Mouse (Mus musculus) cerebellum, adult 9-11 months (tissue): ENCODE measurements around the gene Tmem51.
A peak's percentile ranks its signal among the peaks of the same experiment; 100 is the strongest.

Experiments used
- DNase-seq: peaks from one replicate; pipeline ENCODE4 v3.0.0; 2022

Gene Tmem51

DNA sequence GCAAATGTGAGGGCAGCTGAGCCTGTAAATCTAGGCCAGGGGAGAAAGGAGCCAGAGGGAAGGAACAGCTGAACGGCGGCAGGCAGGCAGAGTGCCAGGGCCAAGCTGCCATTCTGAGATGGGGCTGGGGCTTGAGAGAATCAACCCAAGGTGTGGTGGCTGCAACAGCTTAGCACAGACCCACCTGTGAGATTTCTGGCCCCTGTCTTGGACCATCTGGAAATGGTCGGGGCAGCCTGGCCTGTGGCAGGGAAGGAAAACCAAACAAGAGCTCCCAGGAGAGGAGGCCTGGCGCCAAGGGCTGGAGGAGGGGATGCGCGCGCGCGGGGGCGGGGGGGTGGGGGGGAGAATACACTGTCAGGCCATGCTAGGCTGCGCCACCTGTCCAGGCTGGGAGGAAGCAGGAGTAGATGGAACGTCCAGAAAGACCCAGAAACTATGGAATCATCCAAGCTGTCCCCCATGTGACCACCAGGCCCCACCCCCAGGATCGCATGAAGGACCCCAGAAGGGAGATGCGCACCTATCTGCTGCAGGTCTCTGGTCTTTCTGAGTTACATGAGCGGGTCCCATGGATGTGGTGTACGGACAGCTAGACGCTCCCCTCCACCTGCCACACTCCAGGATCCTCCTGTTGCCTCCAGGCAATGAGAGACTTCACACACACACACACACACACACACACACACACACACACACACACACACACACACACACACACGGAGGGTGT is 3.0 kb downstream of the Tmem51 start:
- peak; percentile 92 for DNase-seq

DNA sequence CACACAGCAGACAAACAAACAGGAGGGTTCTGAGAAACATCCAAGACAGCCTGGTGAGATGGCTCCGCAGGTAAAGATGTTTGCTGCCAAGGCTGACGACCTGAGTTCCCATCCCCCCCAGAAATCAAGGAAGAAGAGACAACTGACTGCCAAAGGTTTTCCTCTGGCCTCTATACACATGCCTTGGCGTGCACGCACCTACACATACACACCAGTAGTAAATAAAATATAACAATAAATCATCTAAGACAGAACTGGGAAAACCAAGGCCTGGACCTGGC is 3.7 kb downstream of the Tmem51 start:
- no peak for DNase-seq

DNA sequence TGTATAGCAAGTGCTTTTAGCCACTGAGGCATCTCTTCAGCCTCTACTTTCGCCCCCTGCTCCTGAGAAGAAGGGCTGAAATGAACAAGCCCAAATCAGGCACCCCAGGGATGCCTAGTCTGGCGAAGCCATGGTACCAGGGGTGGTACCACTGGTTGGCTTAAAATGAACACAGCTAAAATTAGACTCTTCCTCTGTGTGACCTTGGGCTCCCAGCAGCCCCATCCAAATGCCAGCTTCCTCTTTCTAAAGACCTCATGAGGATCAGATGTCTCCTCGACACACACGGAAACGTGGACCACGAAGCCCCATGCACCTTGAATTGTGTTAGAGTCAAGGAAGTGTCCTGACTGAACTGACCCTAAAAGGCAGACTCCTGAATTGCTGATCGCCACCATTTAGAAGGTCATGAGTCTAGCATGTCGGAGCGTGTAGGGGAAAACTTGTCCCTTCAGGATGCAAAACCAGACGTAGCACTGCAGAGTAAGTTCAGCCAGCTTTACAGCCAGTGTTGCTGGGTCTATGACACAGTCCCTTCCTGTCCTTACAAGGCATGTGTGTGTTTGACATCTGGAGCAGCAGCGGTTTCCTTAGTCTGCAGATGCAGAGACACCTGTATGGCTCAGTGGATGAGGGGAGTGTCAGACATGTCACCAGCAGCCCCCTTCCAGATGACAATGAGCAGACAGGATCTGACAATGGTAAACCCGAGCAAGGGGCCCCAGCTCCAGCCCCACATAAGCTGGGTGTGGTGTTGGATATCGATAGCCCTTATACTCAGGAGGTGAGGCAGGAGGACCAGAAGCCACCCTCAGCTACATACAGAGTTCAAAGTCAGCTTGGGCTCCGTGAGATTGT is 4.2 kb downstream of the Tmem51 start:
- peak; percentile 73 for DNase-seq

DNA sequence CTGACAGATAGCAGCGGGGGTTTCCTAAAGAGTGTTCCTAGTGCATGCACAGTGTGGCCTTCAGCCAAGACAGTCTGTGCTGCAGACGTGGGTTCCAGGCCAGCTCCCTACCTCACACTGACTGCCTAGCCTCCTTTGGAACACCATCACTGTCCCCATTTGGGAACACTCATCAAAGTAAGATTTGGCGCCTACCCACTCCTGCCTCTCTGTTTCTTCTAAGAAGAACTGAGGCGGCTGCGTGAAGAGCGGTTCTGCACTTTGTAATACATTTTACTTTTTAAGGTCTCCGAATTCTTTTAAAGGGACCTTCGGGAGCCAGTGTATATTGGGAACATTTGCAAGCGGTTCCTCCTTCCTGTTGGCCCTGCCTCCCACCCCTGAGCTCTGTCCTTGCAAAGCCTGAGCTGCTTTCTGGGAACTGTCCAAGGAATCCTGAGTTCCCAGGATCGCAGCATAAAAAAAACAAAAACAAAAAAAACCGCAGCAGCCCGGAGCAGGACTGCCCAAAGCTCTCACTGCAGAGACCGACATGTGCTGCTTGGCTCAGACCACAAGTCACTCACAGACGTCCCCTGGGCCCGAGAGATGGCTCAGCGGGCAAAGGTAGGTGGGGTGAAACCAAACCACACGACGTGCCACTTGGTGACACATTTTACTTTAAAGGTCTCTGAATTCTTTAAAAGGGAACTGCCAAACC is 6.4 kb downstream of the Tmem51 start:
- DNase-seq = peak; percentile 76

DNA sequence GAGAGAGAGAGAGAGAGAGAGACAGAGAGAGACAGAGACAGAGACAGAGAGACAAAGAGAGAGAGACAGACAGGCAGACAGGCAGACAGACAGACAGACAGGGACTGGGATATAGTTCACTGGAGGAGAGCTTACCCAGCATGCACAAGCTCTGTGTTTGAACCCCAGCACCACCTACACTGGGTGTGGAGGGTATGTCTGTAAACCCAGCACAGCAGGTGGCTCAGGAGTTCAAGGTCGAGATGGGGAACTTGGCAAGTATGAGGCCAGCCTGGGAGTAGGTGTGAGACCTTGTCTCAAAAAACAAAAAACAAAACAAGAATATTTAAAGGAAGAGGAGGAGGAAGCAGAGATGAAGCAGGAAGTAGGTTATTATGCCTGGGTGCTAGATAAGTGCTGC is 7.2 kb downstream of the Tmem51 start:
- DNase-seq = peak; percentile 62

DNA sequence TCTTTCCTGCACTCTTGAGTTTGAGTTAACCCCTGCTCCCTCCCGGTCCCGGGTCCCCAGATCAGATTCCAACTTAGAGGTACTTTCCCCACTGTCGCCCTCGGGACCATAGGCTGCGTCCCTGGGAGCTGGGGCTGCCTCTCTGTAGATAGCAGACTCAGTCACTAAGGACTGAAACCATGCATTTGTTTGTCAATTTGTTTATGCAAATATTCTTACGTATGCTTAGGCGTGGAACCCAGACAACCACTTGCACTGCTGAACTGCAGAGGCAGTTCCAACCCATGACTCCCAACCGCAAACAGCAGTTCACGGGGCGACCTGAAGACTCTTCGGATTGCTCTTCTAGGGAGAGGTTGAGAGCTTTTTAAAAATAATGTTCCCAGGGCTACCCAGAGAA is 8.2 kb downstream of the Tmem51 start:
- DNase-seq = peak; percentile 30

DNA sequence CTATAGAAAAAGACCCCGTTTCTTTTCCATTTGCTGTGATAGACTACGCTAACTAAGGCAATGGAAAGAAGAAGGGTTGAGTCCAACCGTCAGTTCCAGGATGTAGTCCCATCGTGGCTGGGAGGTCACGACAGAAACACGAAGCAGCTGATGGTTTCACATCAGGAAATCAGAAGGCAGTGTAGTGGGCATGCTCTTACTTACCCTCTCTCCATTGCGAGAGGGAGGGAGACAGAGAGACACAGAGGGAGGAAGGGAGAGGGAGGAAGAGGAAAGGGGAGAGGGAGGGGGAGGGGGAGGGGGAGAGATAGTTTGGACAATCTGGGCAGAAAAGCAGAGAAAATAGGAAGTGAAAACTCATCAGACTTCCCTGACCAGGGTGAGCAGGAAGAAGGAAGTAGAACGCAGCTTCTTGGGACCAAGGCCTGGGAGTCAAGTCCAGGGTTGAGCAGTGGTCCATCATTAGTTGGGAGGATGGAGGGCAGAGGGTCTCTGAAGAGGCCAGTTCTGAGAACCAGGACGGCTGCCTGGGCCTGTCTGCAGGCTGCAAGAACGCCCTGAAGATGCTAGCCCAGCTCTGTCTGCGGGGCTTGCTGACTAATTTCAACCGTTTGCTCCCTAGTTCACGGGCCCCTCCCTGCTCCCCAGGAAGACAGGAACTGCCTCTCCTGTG is 9.9 kb downstream of the Tmem51 start:
- DNase-seq = no peak

DNA sequence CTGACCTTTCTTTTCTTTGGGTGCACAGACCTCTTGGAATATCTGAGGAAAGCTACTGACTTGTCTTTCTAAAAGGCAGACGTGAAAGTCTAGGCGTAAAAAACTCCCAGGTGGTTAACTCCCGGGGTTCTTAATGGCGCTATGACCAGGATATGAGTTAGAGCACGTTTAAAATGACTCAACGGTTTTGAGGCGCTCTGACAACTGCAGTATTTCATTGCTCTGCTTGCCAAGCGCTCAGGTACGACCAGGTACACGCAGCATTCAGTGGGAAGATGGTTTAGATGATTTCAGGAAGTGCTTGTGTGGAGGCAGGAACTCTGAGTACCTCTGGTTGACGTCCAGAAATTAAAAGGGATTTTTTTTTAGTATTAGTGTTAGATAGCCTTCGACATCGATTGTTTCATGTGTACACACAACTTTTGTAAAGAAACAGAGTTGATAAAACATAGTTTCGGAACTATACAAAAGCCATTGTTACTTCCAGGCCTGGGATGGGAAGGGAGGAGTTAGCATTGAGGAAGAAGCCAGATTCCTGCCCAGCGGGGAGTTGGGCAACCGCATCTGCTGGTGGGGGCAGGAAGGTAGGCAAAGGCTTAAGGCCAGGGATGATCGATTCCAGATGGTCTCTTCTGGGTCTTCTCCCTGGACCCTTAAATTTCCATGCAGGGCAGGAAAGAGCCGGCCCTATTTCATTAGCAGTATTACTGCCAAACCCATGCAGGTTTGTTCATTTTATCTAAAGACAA is 12.7 kb downstream of the Tmem51 start:
- DNase-seq = peak; percentile 85

DNA sequence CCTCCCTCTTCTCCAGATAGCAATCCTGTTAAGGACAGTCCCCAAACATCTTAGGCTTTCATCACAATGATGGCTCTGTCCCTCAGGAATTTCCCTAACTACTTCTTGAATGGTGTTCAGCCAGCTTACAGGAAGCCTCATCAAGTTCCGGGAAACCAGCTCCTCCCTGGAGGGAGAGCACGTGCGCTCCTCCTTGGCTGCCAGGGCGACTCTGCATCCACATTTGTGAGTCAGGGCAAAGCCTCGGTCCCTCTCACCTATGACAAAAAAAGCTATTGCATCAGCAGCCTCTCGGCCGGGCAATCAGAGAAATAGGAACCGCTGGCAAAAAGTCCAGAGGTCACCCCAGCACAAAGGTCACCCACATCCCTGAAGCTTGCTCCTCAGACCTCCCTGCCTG is 13.3 kb downstream of the Tmem51 start:
- peak; percentile 65 for DNase-seq

DNA sequence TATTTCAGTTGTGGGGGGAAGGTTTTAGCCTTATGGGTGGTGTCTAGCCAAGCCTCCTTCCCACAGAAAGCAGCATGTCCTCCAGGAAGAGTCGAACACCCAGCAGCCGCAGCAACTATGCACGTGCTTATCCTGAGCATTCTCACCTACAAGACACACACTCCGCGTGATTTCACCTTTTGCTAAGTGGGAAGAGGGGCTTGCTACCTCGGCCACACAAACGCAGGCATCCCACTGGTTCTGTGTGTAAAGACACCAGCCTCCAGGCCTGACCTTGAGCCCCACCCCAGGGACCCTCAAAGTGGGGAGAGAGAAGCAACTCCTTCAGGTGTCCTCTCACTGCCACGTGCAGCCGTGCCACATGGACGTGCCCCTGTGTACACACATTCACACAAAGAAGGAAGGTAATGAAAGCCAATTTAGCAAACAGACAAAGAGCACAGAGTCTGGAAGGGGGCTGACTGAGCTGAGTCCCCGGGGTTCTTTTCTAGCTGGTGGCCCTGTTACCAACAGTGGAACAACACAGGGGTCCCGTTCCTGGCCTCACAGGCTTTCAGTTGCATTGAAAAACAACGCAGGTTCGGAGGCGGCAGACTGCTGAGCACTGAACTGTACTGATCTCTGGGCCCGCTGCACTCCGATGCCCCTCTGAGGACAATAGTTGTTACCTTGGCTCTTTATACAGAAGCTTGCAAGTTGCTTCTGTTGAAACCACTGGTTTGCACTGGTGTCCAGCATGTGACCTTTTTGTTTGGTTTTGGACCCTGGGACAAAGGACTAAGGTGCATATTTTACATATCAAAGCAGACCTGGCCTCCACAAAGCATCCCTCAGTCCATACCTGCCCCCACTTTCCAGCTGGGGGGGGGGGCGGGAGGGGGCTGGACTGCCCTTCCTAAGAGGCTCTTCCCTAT is 14.9 kb downstream of the Tmem51 start:
- peak; percentile 40 for DNase-seq

DNA sequence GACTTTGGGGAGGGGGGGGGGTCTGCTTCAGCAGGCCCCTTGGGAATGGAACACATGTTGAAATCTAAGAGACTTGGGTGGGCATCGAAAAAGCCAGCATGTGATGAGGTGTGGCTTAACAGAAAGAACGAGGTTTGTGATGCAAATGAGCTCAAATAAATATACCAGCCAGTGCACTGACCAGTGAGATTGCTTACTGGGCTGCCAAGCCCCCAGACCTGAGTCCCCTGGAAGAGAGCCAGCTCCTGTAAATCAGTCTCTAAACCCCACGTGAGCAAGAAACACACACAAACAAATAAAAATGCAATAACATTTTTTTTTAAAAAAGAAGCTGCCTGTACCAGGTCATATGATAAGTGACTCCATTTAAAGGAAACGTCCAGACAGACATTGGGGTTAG is 17.5 kb downstream of the Tmem51 start:
- DNase-seq = peak; percentile 45

DNA sequence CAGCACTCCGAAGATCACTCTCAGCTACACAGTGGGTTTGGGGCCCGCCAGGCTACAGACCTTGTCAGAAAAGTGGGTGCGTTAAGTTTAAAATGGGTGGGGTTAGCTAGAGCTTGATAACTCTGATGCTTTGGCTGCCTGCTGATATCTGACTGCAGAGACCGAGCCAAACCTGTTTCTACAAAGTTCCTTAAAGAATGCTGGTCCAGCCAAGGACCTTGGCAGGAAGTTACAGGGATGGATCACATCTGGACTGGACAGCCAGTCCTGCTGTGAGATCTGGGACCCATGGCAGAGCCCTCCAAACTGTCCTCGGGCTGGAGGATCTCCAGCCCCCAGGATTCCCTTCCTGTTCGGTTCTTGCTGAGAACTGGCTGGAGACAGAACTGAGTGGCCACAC is 18.3 kb downstream of the Tmem51 start:
- DNase-seq = peak; percentile 44

DNA sequence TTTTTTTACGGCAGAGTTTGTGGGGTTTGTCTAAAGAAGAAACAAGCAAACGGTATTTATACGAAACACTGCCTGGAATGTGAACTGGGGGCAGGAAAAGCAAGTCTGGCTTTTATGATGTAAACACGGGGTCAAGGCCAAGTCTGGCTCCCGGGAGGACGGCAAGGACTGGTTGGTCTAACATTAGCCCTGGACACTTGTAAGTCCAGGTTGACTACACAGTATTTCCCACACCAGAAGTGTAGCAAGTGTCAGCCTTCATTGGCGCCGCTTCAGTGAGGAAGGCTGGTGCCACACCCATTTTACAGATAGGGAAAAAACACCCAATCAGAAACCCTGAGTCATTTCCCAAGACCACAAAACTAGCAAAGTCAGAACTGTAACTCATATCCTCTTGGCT is 18.8 kb downstream of the Tmem51 start:
- DNase-seq = peak; percentile 49

DNA sequence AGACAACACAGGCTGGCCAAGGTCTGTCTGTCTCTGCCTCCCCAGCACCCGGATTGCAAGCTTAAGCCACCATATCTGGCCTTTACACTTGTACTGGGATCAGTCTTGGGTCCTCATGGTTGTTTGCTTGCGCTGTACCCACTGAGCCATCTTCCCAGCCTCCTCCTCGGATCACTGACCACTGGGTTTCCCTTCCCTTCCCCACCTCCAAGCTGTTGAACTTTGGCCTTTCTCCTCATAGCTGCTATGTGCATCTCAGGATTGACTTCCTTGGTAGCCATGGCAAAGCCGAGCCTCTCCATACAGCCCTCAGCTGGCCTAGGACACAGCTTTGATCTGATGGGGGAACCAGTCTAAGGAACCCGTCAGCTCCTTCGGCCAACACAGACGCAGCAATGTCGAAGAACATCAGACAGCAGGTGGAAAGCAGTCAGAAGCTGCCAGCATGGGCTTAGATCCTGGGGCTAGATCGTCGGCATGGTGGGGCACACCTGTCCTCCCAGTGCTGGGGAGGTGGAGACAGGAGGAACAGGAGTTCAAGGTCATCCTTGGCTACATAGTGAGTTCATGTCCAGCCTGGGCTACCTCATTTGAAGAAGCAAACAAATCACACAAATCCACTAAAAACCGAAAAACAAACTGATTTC is 19.4 kb downstream of the Tmem51 start:
- peak; percentile 45 for DNase-seq

DNA sequence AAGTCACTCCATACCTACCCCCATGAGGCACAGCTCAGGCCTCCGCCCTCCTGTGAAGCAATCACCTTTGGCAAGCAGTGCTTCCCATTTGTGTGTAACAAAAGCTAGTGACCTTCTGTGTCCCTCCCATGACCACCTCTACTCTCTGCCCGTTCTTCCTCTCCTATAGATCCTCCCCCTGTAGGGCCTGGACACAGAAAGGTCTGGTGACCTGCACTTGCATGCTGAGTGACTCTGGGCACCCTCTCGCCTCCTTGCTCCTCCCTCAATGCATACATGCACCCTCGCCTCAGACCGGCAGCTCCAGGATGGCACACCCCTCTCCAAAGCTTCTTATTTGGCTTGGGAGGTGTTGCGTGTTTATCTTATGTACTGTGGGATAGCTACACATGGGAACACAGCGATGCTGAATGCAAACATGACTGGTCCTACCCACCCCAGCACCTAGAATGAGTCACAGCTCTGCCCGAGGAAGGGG is 21.0 kb downstream of the Tmem51 start:
- DNase-seq = peak; percentile 53

DNA sequence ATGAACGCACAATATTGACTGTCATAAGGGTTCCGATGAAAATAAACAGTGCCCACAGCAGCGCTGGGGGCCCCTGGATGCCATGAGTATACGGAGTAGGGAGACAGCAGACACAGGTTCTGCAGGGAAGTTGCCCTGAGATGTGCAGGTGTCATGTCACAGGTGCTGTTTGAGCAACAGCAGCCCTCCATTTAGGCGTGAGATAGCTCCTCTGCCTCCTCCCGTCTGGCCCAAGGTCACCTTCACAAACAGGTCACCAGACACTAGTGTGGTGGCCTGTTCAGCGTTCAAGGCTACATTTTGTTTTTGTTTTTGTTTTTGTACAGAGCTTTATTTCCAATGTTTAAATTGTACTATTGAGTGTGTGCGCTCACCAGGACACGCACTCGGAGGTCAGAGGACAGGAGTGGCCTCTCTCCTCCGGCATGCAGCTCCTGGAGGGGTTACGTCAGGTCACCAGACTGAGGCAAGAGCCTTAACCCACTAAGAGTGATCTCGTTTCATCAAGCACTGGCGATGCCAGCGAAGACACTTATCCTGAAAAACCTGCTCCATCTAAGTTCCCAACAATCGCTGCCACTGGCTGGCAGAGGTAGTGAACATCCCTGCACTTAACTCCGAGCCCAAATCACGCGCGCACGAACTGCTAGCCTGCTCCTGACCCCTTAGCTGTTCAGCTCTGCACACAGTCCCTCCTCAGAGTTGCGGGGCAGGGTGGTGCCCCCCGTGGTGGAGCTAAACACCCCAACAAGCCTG is 22.4 kb downstream of the Tmem51 start:
- DNase-seq = peak; percentile 52

DNA sequence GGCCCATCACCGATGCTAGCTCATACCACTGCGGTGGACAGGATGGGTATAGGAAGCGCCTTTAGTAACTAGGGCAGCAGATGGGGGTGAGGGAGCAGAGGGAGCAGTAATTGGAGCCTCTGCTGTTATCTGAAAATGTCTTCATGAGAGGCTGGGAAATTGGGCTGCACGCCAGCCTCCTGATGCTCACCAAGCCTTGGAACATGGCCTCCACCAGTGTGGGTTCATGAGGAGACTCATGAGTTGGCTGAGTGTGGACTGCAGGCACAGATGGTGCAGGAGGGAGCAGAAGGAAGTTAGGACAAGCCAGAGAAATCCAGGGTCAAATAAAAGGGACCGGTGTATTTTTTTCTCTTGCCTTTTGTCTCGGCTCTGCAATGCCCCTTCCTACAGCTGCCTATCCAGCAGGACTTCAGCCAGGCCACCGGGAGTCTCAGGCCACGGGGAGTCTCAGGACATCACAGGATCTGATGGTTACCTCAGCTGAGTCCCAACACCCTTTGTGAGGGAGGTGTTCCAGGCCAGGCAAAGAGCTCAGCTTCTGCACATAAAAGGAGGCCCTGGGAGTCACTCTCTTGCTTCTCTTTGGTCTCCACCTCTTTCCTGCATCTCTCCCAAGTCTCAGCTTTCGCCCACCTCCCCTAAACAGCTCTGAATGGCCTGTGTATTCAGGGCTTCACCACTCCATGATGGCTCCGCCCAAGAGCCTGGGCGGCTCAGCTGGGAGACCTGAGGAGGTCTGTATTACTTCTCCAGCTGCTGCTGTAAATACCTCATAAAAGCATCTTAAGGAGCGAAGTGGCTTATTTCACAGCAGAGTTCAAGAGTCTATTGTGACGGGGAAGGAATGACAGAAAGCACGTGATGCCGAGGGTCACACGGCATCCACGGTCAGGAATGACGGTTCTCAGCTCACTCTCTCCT is 23.4 kb downstream of the Tmem51 start:
- peak; percentile 99 for DNase-seq

DNA sequence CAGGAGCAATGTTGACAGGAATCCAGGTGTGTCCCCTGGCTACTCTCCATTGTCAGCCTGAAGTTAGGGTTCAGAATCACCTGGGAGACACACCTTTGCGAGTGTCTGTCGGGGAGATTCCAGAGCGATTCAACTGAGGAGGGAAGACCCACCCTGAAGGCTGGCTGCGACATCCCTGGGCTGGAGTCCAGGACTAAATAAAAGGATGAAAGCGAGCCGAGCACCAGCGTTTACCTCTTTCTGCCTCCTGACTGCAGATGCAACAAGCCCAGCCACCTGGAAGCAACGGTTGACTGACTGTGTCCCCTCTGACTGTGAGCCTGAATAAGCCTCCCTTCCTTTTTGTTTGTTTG is 24.3 kb downstream of the Tmem51 start:
- DNase-seq = no peak
